Mouse (Mus musculus): ENCODE results near the gene Ppp2r5e.

- no peak for TF ChIP-seq CTCF (IDR thresholded peaks at IDR 0.05; ENCODE audit: extremely low read depth, insufficient read depth, low read length)
- TF ChIP-seq POLR2A (IDR thresholded peaks at IDR 0.05; ENCODE audit: extremely low read depth, insufficient read depth, low read length), result no peak
These were observed 58.2 kb downstream of the Ppp2r5e start for GRCm38 (mm10) chr12:75537673-75538423.
